Mouse (Mus musculus): Measurements from ENCODE around the gene Slc35b2. TPM values are rescaled to one million over a fixed set of nuclear protein-coding genes. Genes with fewer than 3 reads are reported as not detected.

Slc35b2 gene
- total RNA-seq, 2 experiments from 2014 or later = 33.7 to 52.2 TPM

GRCm38 (mm10) chr17:45582715-45583355 lies 19.2 kb downstream of the Slc35b2 start:
- no peak for ATAC-seq (ENCODE audit: poor library complexity, severe bottlenecking)

GRCm38 (mm10) chr17:45584096-45584896 lies 20.6 kb downstream of the Slc35b2 start:
- peak; percentile 46 for ATAC-seq (ENCODE audit: poor library complexity, severe bottlenecking)

- peak; percentile 37 for ATAC-seq (ENCODE audit: poor library complexity, severe bottlenecking)
Measured at GRCm38 (mm10) chr17:45584939-45585678, 21.4 kb downstream of the Slc35b2 start.

GRCm38 (mm10) chr17:45585725-45586448 lies 22.2 kb downstream of the Slc35b2 start:
- no peak for ATAC-seq (ENCODE audit: poor library complexity, severe bottlenecking)

- no peak for ATAC-seq (ENCODE audit: poor library complexity, severe bottlenecking)
Measured at GRCm38 (mm10) chr17:45586449-45586837, 22.8 kb downstream of the Slc35b2 start.

- ATAC-seq (ENCODE audit: poor library complexity, severe bottlenecking) = no peak
Measured at GRCm38 (mm10) chr17:45588370-45588769, 24.7 kb downstream of the Slc35b2 start.

GRCm38 (mm10) chr17:45589236-45589635 lies 25.6 kb downstream of the Slc35b2 start:
- ATAC-seq (ENCODE audit: poor library complexity, severe bottlenecking) = no peak

- ATAC-seq (ENCODE audit: poor library complexity, severe bottlenecking) = no peak
Measured at GRCm38 (mm10) chr17:45589844-45590243, 26.2 kb downstream of the Slc35b2 start.

- no peak for ATAC-seq (ENCODE audit: poor library complexity, severe bottlenecking)
Measured at GRCm38 (mm10) chr17:45590410-45590809, 26.7 kb downstream of the Slc35b2 start.

GRCm38 (mm10) chr17:45591701-45592605 lies 28.3 kb downstream of the Slc35b2 start:
- no peak for ATAC-seq (ENCODE audit: poor library complexity, severe bottlenecking)

GRCm38 (mm10) chr17:45592606-45593431 lies 29.1 kb downstream of the Slc35b2 start:
- ATAC-seq (ENCODE audit: poor library complexity, severe bottlenecking) = no peak

GRCm38 (mm10) chr17:45593479-45593878 lies 29.8 kb downstream of the Slc35b2 start:
- ATAC-seq (ENCODE audit: poor library complexity, severe bottlenecking) = no peak

- no peak for ATAC-seq (ENCODE audit: poor library complexity, severe bottlenecking)
Measured at GRCm38 (mm10) chr17:45594195-45594594, 30.5 kb downstream of the Slc35b2 start.

GRCm38 (mm10) chr17:45594881-45595735 lies 31.4 kb downstream of the Slc35b2 start:
- ATAC-seq (ENCODE audit: poor library complexity, severe bottlenecking) = peak; percentile 64

GRCm38 (mm10) chr17:45595736-45596390 lies 32.2 kb downstream of the Slc35b2 start:
- no peak for ATAC-seq (ENCODE audit: poor library complexity, severe bottlenecking)

GRCm38 (mm10) chr17:45596631-45597396 lies 33.1 kb downstream of the Slc35b2 start:
- peak; percentile 67 for ATAC-seq (ENCODE audit: poor library complexity, severe bottlenecking)

GRCm38 (mm10) chr17:45597787-45598186 lies 34.1 kb downstream of the Slc35b2 start:
- ATAC-seq (ENCODE audit: poor library complexity, severe bottlenecking) = peak; percentile 21

Measured in megakaryocyte, adult 5-6 weeks (primary cell).